Mouse (Mus musculus): Measurements from ENCODE around the gene Snx4.

Gene Snx4

DNA sequence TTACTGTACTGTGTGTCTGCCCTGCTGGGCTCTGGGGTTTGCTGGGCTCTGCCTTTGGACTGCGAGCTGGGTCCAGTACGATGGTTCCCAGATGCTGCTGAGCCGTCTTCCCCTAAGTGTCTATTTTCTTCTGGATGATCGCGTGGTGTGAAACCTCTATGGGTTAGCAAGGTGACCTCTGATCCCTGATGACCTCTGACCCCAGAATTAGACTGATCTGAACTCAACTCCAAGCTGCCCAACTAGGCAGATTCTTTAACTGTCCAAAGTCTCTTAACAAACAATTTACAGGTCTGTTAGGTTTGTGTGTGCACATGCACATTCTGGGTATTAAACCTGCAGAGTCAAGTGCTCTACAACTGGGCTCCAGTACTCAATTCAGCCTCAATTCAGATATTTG lies 91.9 kb downstream of the Snx4 start:
- in situ Hi-C loops (cut with MboI, MseI) = no loop called here

DNA sequence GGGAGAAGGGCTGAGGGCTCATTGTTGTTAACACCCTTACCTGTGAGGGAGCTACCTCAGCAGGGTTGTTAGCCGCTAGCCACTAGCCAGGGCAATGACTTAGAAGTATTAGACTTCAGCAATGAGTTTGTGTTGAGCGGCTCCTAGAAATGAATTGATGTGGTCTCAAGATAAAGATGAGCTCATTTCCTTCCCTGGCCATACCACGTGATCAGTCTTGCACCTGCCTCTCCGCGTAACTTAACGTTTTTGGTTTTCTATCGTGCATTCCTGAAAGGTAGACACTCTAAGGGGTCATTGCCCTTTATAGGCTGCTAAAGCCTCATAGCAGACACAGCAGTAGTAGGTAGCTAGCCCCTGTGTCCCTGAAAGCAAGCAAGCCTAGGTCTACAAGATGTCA lies 92.4 kb downstream of the Snx4 start:
- in situ Hi-C loops (cut with MboI, MseI) = no loop called here

DNA sequence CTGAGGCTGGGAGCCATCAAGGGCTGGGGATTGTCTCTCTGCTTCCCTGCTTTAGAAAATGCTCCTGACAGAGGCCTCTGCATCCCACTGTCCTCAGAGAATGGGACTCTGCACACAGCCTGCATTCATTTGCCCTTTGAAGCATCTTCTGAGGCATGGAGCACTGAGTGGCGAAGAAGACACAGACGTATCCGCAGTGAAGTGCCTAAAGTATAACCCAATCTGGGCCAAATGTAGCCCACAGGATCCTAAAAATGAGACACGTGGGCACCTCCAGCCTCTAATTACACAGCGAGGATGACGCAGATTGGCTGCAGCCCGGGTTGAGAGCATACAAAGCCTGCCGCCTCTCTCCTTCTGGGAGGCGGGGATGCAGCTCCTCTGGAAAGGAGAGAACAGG lies 93.1 kb downstream of the Snx4 start:
- in situ Hi-C loops (cut with MboI, MseI) = no loop called here

DNA sequence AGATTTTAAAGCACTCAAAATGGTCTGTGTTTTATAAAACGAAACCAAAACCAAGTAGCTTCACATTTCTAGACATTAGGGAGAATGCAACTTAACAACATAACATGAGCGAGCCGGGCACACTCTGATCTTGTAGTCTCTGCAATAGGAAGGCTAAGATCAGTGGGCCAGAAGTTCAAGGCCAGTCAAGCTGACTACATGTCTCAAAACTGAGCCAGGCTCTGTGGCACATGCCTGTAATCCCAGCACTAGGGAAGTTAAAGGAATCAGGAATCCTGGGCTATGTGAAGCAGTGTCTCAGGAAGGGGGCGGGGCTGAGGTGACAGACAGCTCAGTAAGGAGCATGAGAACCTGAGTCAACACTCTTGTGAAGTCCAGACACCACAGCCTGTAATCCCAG lies 93.6 kb downstream of the Snx4 start:
- in situ Hi-C loops (cut with MboI, MseI) = no loop called here

DNA sequence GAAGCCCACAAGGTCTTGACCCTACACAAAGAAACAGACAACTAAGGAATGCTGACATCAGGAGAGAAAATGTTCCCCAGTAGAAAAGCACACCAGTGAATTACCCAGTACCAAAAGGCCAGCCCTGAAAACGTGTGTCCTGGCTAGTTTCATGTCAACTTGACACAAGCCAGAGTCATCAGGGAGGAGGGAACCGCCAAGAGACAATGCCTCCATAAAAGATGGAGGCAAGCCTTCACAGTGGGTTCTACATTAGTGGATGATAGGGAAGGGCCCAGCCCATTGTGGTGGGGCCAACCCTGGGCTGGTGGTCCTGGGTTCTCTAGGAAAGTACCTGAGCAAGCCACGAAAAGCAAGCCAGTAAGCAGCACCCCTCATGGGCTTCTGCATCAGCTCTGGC lies 95.1 kb downstream of the Snx4 start:
- in situ Hi-C loops (cut with MboI, MseI) = no loop called here

DNA sequence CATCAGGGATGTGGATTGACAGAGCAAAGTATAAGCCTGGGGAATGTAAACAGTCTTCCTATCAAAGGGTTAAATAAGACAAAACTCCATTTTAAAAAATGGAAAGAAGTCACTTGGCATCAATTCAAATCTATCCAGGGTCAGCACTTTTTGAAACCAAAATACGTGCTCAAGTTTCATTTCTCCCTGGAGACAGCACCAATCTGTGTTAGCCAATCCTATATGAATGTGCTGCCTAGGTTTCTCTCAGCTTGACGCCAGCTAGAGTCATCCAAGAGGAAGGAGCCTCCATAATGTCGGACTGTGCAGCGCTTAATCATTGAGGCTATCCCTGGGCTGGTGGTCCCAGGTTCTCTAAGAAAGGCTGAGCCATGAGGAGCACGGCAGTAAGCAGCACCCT lies 95.9 kb downstream of the Snx4 start:
- in situ Hi-C loops (cut with MboI, MseI) = no loop called here

Measured in regulatory T cell (primary cell).